Mouse (Mus musculus): ENCODE data around the gene Dexi.

Dexi gene

GRCm38 (mm10) chr16:10542698-10543365 lies at the start of gene Dexi:
TSS of gene Dexi (minus strand) at chr16:10543054.
- DNase-seq (ENCODE audit: low spot score), result peak; percentile 85

GRCm38 (mm10) chr16:10586546-10586945 lies 43.7 kb upstream of the Dexi start:
- DNase-seq (ENCODE audit: low spot score), result no peak

DNA sequence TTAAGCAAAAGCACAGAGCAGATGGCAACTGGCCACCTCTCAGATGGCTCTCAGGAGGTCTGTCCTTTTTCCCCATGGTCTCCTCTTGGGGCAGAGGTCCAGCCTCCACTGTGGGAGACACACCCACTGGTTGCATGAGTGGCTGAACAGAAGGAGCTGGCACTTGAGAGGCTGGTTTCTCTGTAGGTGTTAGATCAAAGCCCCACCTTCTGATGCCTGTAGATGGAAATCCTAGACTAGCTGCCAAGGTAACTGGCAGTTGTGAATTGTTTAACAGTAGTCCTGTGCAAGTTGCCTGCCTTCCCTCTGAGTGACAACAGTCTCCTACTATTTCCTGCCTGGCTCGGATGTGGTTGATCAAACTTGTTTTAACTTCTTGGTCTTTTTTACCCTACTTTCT lies 42.3 kb upstream of the Dexi start:
- DNase-seq (ENCODE audit: low spot score), result no peak

GRCm38 (mm10) chr16:10581234-10581898 lies 38.5 kb upstream of the Dexi start:
- DNase-seq (ENCODE audit: low spot score), result no peak

- no peak for DNase-seq (ENCODE audit: low spot score)
These were observed 35.5 kb upstream of the Dexi start for GRCm38 (mm10) chr16:10578376-10578775.

DNA sequence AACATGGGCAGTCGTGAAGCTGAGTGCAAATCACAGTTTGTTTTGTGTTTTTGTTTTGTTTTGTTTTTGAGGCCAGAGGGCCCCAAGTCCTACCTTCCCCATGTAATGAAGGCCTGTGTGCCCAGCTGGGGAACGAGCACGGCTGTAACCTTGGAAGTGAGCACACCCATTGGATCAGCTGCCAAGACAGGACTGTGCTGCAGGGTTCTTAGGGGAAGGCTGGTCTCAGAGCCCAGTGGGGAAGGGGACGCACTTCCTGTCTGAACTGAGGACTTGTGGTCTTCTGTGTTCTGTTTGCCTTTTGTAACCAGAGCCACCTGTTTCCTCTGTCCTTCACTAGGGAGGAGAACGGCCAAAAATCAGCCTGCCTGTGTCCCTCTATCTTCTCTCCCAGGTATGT lies 34.7 kb upstream of the Dexi start:
- DNase-seq (ENCODE audit: low spot score), result no peak

DNA sequence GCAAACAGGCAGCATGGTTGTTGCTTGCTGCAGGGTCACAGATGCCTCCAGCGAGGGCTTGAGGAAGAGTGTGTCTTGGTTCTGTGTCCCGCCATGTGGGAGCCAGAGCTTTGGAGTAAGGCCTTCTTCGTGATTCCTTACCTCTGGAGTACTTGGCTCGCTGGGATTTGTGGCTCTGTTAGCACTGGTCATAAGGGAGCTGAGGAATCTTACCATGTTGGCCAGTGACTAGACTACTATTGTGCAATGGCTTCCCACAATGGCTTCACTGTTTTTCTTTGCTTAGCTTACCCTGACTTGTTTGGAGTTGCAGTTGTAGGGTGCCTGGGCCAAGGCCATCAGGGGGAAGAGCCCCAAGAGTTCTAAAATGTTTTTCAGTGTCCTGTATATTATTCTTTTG lies 33.1 kb upstream of the Dexi start:
- DNase-seq (ENCODE audit: low spot score), result no peak

DNA sequence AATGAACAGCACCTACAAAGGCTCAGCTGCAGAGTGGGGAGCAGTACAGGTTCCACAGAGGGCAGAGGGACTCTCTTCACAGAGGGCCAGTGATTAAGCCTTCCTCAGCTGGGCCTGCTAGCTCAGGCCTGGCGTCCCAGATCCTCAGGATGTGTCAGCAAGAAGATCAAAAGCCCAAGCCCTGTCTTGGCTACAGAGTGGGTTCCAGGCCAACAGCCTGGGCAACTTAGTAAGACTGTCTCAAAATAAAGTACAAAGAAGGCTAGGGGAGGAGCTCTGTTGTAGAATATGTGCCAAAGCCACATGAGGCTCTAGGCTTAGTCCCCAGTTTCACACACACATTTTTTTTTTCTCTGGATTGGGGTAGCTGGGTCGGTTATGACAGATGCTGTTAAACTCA lies 32.1 kb upstream of the Dexi start:
- no peak for DNase-seq (ENCODE audit: low spot score)

- no peak for DNase-seq (ENCODE audit: low spot score)
These were observed 29.0 kb upstream of the Dexi start for GRCm38 (mm10) chr16:10571820-10572219.

DNA sequence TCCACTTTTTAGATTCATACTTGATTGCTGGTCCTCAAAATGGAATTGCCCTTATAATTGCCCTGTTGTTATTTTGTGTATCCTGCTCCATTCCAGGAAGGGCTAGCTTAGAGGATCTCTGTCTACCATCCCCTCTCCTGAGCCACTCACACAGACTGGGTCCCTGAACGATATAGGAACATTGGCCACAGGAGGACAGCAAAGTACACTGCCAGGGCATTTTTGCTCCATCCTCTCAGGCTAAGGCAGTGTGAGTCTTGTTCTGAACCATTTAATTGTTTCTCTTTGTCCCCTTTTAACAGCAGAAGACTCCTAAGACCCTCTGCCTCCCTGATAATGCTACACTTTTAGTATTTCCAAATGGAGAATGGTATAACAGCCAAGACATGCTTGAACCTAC lies 27.9 kb upstream of the Dexi start:
- DNase-seq (ENCODE audit: low spot score), result peak; percentile 17

DNA sequence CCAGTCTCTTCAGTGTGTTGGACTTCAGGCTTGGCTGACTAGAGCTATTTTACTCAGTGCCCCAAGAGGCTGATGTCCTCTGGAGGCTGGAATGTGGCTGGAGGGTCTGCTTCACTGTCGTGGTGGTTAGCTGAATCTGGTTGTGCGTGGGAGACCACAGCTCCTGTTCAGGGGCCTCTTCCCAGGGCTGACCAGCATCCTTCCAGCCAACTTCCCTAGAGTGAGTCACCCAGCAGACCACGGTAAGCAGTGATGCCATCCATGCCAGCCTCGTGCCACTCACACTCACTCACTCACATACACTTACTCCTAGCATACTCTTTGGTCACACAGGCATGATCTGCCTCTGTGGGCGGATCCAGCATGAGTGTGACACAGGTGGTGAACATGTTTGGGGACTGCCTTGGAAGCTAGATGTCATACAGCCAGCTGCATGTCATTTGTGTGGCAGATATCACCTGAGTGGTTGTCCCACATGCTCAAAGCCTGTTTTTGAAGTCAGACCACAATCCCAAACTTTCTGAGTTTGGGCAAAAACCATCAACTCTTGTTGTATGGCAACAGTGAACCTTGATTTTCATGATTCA lies 27.0 kb upstream of the Dexi start:
- DNase-seq (ENCODE audit: low spot score), result no peak

DNA sequence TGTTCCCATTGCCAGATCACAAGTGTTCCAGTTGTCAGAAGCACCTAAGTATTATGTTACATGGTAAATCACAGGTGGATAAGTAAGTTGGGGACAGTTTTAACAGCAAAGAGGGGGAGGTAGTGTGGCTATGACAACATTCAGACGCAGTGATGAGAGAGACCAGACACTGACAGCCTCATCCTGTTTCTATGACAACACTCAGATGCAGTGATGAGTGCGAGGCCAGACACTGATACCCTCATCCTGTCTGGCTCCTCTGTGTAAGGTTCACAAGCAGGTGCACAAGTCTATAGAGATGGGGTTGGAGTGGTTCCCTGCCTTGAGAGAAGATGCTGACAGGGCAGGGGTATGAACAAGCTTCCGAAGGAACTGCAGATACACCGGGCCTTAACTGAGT lies 24.3 kb upstream of the Dexi start:
- no peak for DNase-seq (ENCODE audit: low spot score)

- peak; percentile 42 for DNase-seq (ENCODE audit: low spot score)
These were observed 22.5 kb upstream of the Dexi start for GRCm38 (mm10) chr16:10565278-10565885.

GRCm38 (mm10) chr16:10559991-10560390 lies 17.1 kb upstream of the Dexi start:
- no peak for DNase-seq (ENCODE audit: low spot score)

DNA sequence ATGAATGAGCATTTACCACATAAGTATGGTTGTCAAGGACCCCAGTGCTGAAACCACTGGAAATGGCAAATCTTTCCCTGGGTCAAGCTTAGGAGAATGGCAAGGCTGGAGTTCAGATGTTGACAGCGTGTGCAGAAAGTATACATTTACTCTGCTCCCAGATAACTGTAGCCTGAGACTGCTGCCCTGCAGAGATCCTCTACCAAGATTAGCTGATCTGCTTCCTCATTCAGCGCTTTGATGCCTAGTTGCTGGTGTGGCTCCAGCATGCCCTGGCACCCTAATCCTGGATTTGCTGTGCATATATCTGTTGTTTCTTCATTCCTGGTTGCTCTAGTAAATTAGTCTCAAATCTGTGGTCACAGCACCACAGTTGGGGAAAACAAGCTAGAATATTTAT lies 11.0 kb upstream of the Dexi start:
- DNase-seq (ENCODE audit: low spot score), result no peak

DNA sequence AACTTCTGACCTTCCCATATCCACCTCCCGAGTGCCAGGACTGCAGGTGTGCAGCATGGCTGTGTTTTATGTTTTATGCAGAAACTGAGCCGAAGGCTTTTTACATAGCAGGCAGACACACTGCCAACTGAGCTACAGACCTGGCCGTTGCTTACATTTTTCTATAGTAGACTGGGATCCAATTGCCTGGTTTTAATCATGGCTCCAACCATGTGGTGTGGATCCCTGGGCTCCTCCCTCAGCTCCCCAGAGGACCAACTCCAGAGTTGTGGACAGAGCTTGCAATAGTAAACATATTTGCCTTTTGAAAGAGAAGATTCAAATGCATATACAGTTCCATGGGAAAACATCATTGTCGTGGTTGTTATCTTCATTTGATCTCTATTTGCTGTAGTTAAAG lies 8.7 kb upstream of the Dexi start:
- no peak for DNase-seq (ENCODE audit: low spot score)

DNA sequence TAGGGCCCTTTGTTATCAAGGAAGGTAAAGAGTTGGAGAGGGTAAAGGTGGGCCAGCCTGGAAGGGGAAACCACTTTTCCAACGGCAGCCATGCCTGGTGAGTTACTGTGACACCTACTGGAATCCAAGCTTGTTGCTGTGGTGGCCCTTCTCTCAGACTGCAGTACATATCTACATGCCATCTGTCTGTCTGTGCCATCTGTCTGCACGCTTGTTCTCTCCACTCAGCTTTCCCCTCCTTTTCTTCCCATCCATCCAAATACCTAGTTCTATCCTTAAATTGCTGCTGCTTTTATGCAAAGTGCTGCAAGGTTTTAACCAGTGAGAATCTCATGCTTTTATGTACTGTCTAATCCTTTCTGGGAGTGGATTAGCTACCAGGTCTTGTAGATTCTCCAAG lies 6.7 kb upstream of the Dexi start:
- no peak for DNase-seq (ENCODE audit: low spot score)

- DNase-seq (ENCODE audit: low spot score), result no peak
These were observed 6.1 kb upstream of the Dexi start for GRCm38 (mm10) chr16:10548938-10549337.

DNA sequence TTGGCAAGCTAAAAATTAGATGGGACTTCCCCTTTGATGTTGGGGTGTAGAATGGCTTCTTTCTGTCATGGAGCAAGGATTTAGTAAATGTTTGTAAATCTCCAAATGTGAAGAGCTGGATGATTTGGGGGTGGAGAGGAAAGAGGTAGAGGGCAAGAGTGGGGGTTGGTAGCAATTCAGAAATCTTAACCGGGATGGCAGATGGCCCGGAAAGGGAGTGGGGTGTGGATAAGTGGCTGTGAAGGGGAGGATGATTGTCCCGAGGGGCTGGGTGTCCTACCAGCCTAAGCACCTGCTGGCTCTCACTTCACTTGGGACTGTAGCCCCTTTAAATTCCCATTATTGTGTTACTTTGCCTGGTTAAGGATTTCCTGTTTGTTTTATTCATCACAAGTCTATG lies 4.0 kb upstream of the Dexi start:
- DNase-seq (ENCODE audit: low spot score), result no peak

GRCm38 (mm10) chr16:10544995-10545622 lies 2.3 kb upstream of the Dexi start, which contains the start of gene Clec16a:
TSS of gene Clec16a (plus strand) at chr16:10545339.
- DNase-seq (ENCODE audit: low spot score), result peak; percentile 77

DNA sequence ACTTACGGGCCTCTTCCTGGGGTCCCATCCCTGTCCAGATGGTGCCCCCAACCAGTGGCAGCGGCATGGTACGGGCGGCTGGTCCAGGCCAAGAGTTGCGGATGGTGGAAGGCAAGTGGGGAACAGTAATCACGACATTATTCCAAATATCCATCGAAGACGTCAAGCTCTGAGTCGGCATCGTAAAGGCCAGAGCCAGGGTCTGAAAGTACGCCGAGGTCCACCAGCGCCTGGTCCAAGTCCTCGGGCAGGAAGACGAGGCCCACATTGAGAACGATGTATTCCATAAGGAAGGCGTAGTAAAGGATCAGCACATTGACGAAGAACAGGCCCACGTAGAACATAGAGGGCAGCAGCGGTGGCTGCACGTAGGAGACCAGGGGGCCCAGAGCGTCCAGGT lies 588 bp downstream of the Dexi start:
- peak; percentile 13 for DNase-seq (ENCODE audit: low spot score)

DNA sequence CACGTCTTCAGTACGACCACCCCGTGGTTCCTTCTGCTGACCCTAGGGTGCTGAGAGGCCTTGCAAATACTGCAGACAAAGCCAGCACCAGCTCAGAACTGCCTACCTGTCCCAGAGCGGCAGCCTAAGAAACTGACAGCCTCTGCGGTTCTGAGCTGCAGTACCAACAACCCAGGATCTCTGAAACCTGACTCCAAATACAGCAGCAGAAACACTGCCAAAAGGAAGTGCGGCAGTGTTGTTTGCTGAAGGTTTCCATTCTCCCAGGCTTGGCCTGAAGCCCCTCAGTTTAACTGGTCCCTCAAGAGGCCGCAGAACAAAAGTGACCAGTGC lies 1.3 kb downstream of the Dexi start:
- DNase-seq (ENCODE audit: low spot score), result no peak
